Mouse (Mus musculus): ENCODE data around the gene Trib2. TPM values are rescaled to one million over a fixed set of nuclear protein-coding genes. Genes with fewer than 3 reads are reported as not detected.

Gene Trib2
- total and polyA plus RNA-seq, 3 experiments = 15.4 to 32.7 (median 20.4) TPM

DNA sequence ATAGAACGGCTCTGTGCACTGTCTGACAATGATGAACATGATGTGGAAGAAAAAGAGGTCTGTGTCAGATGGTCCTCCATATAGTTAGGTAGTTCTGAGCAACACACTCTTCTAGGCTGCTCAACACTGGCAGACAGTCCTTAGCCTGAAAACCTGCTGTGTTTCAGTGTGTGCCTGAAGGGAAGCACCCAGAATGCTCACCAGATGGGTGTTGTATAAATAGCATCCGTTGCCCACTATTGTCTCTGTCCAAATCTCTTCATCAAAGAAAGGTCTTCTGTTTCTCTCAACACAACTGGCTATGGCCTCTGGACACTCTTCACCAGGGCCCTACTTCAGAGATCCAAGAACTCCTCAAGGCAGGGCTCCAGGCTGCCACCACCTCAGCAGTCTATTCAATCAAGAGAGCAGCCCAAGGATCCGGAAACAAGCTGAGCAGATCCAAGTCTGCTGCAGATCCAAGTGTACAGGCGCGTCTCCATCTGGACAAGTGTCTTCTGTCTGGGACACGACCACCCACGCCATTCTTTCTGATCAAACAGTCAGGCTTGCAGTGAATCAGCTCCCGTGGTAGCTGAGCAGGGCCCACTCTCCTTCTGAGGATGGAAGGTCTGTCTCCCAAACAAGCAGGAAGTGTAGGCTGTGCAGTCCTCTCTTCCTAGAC lies 55.1 kb downstream of the Trib2 start:
- H3K27me3 ChIP-seq (ENCODE audit: control insufficient read depth, insufficient read depth, low read length) = no peaks in the 10 kb centered on the region
- peaks cover 6% of the 10 kb centered on the region for H3K4me1 ChIP-seq (ENCODE audit: control insufficient read depth, insufficient read depth, low read length)
- WGBS = 76% methylated on average over 8 of the region's 8 CpGs
- no peak overlapping the region for H3K27ac ChIP-seq
- intact Hi-C loops (cut with DNase I) = no loop called here
- H3K9ac ChIP-seq (ENCODE audit: low read depth, low read length) = no peak overlapping the region
- TF ChIP-seq EP300 (IDR thresholded peaks at IDR 0.05; ENCODE audit: insufficient read depth, low read depth, low read length) (no peak), POLR2A (IDR thresholded peaks at IDR 0.05; ENCODE audit: insufficient read depth, low read depth, low read length) (no peak), CTCF (IDR thresholded peaks at IDR 0.05) (no peak)
- H3K4me3 ChIP-seq = no peak overlapping the region
- H3K79me2 ChIP-seq (replicated peaks; ENCODE audit: control insufficient read depth, insufficient read depth, low read length) = no peaks in the 10 kb centered on the region
- peak in 1 of 2 experiments; percentile 23 for DNase-seq
- H3K36me3 ChIP-seq (ENCODE audit: control insufficient read depth, insufficient read depth, low read length) = no peaks in the 10 kb centered on the region

DNA sequence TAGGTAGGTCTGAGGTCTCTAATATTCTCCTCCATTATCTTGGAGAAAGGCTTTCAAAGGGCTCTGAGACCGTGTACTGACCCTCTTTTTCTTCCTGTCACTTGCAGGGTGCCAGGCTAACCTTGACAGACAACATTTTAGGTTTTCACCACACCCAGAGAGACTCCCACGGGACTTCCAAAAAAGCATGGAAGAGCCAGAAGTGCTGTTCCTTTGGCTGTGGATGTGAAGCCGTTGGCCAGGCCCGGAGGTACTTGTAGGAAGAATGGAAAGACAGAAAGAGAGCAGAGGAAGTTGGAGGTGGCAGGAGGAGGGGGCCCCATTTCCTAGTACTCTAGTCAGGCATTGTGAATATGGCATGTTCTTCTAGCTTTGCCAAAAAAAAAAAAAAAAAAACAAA lies 56.0 kb downstream of the Trib2 start:
- Histone ChIP-seq H3K27ac (no peak overlapping the region), H3K27me3 (ENCODE audit: control insufficient read depth, insufficient read depth, low read length) (no peaks in the 10 kb centered on the region), H3K4me1 (ENCODE audit: control insufficient read depth, insufficient read depth, low read length) (peaks cover 4% of the 10 kb centered on the region), H3K9ac (ENCODE audit: low read depth, low read length) (no peak overlapping the region), H3K79me2 (replicated peaks; ENCODE audit: control insufficient read depth, insufficient read depth, low read length) (no peaks in the 10 kb centered on the region), H3K36me3 (ENCODE audit: control insufficient read depth, insufficient read depth, low read length) (no peaks in the 10 kb centered on the region), H3K4me3 (no peak overlapping the region)
- TF ChIP-seq POLR2A (IDR thresholded peaks at IDR 0.05; ENCODE audit: insufficient read depth, low read depth, low read length) = no peak
- no peak for TF ChIP-seq EP300 (IDR thresholded peaks at IDR 0.05; ENCODE audit: insufficient read depth, low read depth, low read length)
- TF ChIP-seq CTCF (IDR thresholded peaks at IDR 0.05) = no peak
- intact Hi-C loops (cut with DNase I) = no loop called here
- no peak for DNase-seq
- WGBS = 53% methylated on average over 4 of the region's 4 CpGs

DNA sequence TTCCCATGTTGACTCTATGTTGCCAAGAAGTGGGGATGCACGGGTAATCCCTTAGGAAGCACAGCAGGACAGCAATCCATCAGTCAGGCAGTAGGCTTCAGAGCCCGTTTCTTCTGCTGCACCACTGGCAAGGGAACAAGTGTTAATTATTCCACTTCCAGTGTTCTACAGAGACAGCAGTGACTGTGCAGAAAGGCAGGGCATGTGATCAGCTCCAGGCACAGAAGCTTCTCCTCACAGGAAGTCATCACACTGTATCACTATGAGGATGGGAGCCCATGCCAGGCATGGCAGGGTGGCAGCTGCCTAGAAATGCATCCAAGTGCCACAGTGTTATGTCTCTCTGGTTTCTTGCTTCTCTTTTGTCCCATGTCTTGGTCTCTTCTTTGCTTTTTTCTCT lies 57.9 kb downstream of the Trib2 start:
- H3K9ac ChIP-seq (ENCODE audit: low read depth, low read length) = no peak overlapping the region
- H3K4me3 ChIP-seq = no peak overlapping the region
- TF ChIP-seq CTCF (IDR thresholded peaks at IDR 0.05) = no peak
- no peak for TF ChIP-seq EP300 (IDR thresholded peaks at IDR 0.05; ENCODE audit: insufficient read depth, low read depth, low read length)
- no peak for TF ChIP-seq POLR2A (IDR thresholded peaks at IDR 0.05; ENCODE audit: insufficient read depth, low read depth, low read length)
- H3K4me1 ChIP-seq (ENCODE audit: control insufficient read depth, insufficient read depth, low read length) = peaks cover 4% of the 10 kb centered on the region
- H3K36me3 ChIP-seq (ENCODE audit: control insufficient read depth, insufficient read depth, low read length) = peaks cover 1% of the 10 kb centered on the region; the same call in 1 of the 2 replicates
- H3K27me3 ChIP-seq (ENCODE audit: control insufficient read depth, insufficient read depth, low read length) = no peaks in the 10 kb centered on the region
- WGBS = 52% methylated on average over 2 of the region's 2 CpGs
- intact Hi-C loops (cut with DNase I) = no loop called here
- no peak for DNase-seq
- H3K79me2 ChIP-seq (replicated peaks; ENCODE audit: control insufficient read depth, insufficient read depth, low read length) = no peaks in the 10 kb centered on the region
- H3K27ac ChIP-seq = no peak overlapping the region

DNA sequence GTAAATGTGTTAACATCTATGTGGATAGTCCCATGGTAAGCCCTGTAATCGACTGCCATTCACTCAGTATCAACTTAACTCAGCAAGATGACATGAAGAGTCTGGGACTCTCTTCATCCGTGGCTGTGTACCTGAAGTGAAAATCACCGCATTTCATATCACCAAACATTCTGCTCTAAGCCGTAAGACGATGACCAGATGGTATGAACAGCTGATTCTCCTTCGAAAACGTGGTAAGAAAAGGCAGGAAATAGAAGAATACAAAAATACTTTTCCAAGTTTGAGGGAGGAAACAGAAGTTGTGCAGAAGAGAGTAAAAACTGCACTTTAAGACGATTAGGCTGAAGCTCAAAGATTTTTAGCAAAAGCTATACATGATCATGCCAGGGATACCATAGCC lies 59.4 kb downstream of the Trib2 start:
- H3K36me3 ChIP-seq (ENCODE audit: control insufficient read depth, insufficient read depth, low read length) = peaks cover 1% of the 10 kb centered on the region; the same call in 1 of the 2 replicates
- H3K27ac ChIP-seq = no peak overlapping the region
- intact Hi-C loops (cut with DNase I) = no loop called here
- H3K27me3 ChIP-seq (ENCODE audit: control insufficient read depth, insufficient read depth, low read length) = no peaks in the 10 kb centered on the region
- no peak for DNase-seq
- H3K4me3 ChIP-seq = no peak overlapping the region
- TF ChIP-seq EP300 (IDR thresholded peaks at IDR 0.05; ENCODE audit: insufficient read depth, low read depth, low read length) = no peak
- no peak for TF ChIP-seq CTCF (IDR thresholded peaks at IDR 0.05)
- 68% methylated on average over 8 of the region's 8 CpGs for WGBS
- no peak overlapping the region for H3K9ac ChIP-seq (ENCODE audit: low read depth, low read length)
- peaks cover 4% of the 10 kb centered on the region for H3K4me1 ChIP-seq (ENCODE audit: control insufficient read depth, insufficient read depth, low read length)
- H3K79me2 ChIP-seq (replicated peaks; ENCODE audit: control insufficient read depth, insufficient read depth, low read length) = no peaks in the 10 kb centered on the region

DNA sequence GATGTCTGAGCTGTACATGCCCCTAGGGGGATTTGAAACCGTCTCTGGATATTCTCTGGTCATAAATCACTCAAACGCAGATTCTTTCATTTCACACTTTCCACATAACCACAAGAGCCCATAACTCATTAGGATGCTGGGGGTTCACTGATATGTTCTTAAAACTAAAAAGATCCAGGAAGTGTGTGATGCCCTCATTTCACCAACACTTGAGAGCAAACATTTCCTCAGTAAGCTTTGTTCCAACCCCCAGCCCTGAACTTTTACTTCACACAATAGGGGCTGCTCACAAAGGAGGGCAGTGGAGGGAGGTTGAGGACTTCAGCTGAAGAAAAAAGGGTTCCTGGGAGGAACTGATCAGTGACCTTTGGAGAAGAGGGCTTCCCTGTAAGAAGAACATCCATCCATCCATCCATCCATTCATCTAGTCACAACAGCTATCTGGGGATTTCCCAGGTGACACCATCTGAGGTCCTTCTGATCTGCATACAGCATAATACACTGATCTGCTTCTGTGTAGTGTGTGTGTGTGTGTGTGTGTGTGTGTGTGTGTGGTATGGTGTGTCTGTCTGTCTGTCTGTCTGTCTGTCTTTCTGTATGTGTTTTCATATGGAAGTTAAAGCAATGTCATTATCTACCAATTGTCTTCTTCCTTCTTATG lies 61.6 kb downstream of the Trib2 start:
- TF ChIP-seq CTCF (IDR thresholded peaks at IDR 0.05) (no peak), EP300 (IDR thresholded peaks at IDR 0.05; ENCODE audit: insufficient read depth, low read depth, low read length) (no peak), POLR2A (IDR thresholded peaks at IDR 0.05; ENCODE audit: insufficient read depth, low read depth, low read length) (no peak)

DNA sequence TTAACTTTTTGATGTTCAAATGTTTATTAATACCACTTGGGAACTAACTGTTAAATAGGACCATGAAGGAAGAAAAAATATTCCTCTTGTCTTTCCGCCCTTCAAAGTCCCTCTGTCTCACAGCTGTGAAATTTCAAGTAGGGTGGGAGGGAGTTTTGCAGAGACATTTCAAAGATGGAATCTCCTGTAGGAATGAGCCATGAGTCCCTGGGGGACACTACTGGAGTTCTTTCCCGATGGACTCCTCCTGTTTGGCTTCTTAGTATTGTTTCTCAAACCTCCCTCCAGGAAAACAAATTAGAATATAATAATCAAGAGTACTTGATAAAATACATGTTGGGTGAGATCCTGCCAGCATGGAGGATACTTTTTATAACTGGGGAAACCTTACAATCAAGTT lies 62.1 kb downstream of the Trib2 start:
- H3K36me3 ChIP-seq (ENCODE audit: control insufficient read depth, insufficient read depth, low read length) = peaks cover 1% of the 10 kb centered on the region; the same call in 1 of the 2 replicates
- H3K27me3 ChIP-seq (ENCODE audit: control insufficient read depth, insufficient read depth, low read length) = no peaks in the 10 kb centered on the region
- H3K4me3 ChIP-seq = no peak overlapping the region
- intact Hi-C loops (cut with DNase I) = no loop called here
- H3K9ac ChIP-seq (ENCODE audit: low read depth, low read length) = no peak overlapping the region
- H3K79me2 ChIP-seq (replicated peaks; ENCODE audit: control insufficient read depth, insufficient read depth, low read length) = no peaks in the 10 kb centered on the region
- no peak for TF ChIP-seq CTCF (IDR thresholded peaks at IDR 0.05)
- TF ChIP-seq EP300 (IDR thresholded peaks at IDR 0.05; ENCODE audit: insufficient read depth, low read depth, low read length) = no peak
- no peak for TF ChIP-seq POLR2A (IDR thresholded peaks at IDR 0.05; ENCODE audit: insufficient read depth, low read depth, low read length)
- WGBS = 42% methylated on average over 2 of the region's 2 CpGs
- H3K4me1 ChIP-seq (ENCODE audit: control insufficient read depth, insufficient read depth, low read length) = peaks cover 2% of the 10 kb centered on the region
- DNase-seq = no peak
- no peak overlapping the region; the same call in 1 of the 2 replicates for H3K27ac ChIP-seq

More for the DNA sequence above, 61.6 kb downstream of the Trib2 start:
- Histone ChIP-seq H3K79me2 (replicated peaks; ENCODE audit: control insufficient read depth, insufficient read depth, low read length) (no peaks in the 10 kb centered on the region), H3K4me3 (no peak overlapping the region), H3K36me3 (ENCODE audit: control insufficient read depth, insufficient read depth, low read length) (peaks cover 1% of the 10 kb centered on the region; the same call in 1 of the 2 replicates), H3K27ac (no peak overlapping the region), H3K9ac (ENCODE audit: low read depth, low read length) (no peak overlapping the region), H3K4me1 (ENCODE audit: control insufficient read depth, insufficient read depth, low read length) (peaks cover 2% of the 10 kb centered on the region), H3K27me3 (ENCODE audit: control insufficient read depth, insufficient read depth, low read length) (no peaks in the 10 kb centered on the region)
- WGBS = 53% methylated on average over 2 of the region's 2 CpGs
- no peak for DNase-seq
- intact Hi-C loops (cut with DNase I) = no loop called here

All from heart, adult 2 months (tissue).